Comparison of ENCODE assay signal across 13 mouse cellular contexts in genomic region chr7:80077801-80078200, GRCm38 (mm10). TPM values are rescaled to one million over a fixed set of nuclear protein-coding genes. Genes with fewer than 3 reads are reported as not detected.
DNase-seq lines count a peak whose midpoint lies in the region; ATAC-seq and TF ChIP-seq lines count a peak whose summit lies in the region.
"Had no signal": no experiment of that assay in that cellular context is flagged by ENCODE, and none has a peak within 500 bp of the region (broad histone marks: within the 10 kb centered on the region; RNA-seq: fewer than 3 reads in every experiment).

No protein-coding gene starts in this region.

- peak; percentile 32; the same call in 1 of the 2 replicates for ATAC-seq in intestine, postnatal 0 days
- 0 out of 2 replicates have a peak, but pooled peaks have one; percentile 3 for ATAC-seq in lung, embryonic 16.5 days (ENCODE audit: low read depth)
- ATAC-seq: activated CD4-positive, CD25-positive, alpha-beta regulatory T cell, adult 4 months; forebrain, postnatal 0 days had no signal

- peaks cover 20% of the 10 kb centered on the region for H3K36me3 ChIP-seq in heart, embryonic 10.5 days
- peaks cover 20% of the 10 kb centered on the region for H3K36me3 ChIP-seq in embryonic facial prominence, embryonic 10.5 days (replicated peaks)
- peaks cover 19% of the 10 kb centered on the region; the same call in 1 of the 2 replicates for H3K36me3 ChIP-seq in intestine, postnatal 0 days (ENCODE audit: control insufficient read depth, insufficient read depth)
- H3K36me3 ChIP-seq in lung, embryonic 16.5 days (ENCODE audit: control insufficient read depth, insufficient read depth, low read length): peaks cover 11% of the 10 kb centered on the region
- peaks cover 20% of the 10 kb centered on the region for H3K36me3 ChIP-seq in limb, embryonic 10.5 days

- no peak overlapping the region for H3K9ac ChIP-seq in intestine, postnatal 0 days (ENCODE audit: low read depth, low read length)
- H3K9ac ChIP-seq in lung, embryonic 16.5 days (ENCODE audit: low read length): no peak overlapping the region

- peaks cover 91% of the 10 kb centered on the region for H3K4me1 ChIP-seq in heart, embryonic 10.5 days
- H3K4me1 ChIP-seq in embryonic facial prominence, embryonic 10.5 days: peaks cover 73% of the 10 kb centered on the region
- peaks cover 23% of the 10 kb centered on the region for H3K4me1 ChIP-seq in intestine, postnatal 0 days (replicated peaks; ENCODE audit: control insufficient read depth, insufficient read depth, low read length)
- H3K4me1 ChIP-seq in lung, embryonic 16.5 days (replicated peaks; ENCODE audit: control insufficient read depth, insufficient read depth, low read length): peaks cover 56% of the 10 kb centered on the region
- H3K4me1 ChIP-seq in cerebellum, adult 2 months (ENCODE audit: control insufficient read depth, insufficient read depth, low read length): peaks cover 15% of the 10 kb centered on the region
- peaks cover 59% of the 10 kb centered on the region for H3K4me1 ChIP-seq in limb, embryonic 10.5 days

- whole genome bisulfite sequencing in heart, embryonic 10.5 days: 75% methylated on average over 9 of the region's 9 CpGs
- 81% methylated on average over 9 of the region's 9 CpGs for WGBS in embryonic facial prominence, embryonic 10.5 days
- WGBS in intestine, postnatal 0 days: 36% methylated on average over 9 of the region's 9 CpGs
- 32% methylated on average over 9 of the region's 9 CpGs for WGBS in lung, embryonic 16.5 days
- WGBS in cerebellum, adult 2 months: 88% methylated on average over 9 of the region's 9 CpGs
- 91% methylated on average over 9 of the region's 9 CpGs for WGBS in limb, embryonic 10.5 days

- H3K4me3 ChIP-seq in heart, embryonic 10.5 days: no peak overlapping the region
- no peak overlapping the region for H3K4me3 ChIP-seq in embryonic facial prominence, embryonic 10.5 days
- no peak overlapping the region for H3K4me3 ChIP-seq in intestine, postnatal 0 days (ENCODE audit: low read depth, low read length)
- no peak overlapping the region for H3K4me3 ChIP-seq in lung, embryonic 16.5 days (ENCODE audit: low read length)
- H3K4me3 ChIP-seq in cerebellum, adult 2 months (replicated peaks; ENCODE audit: insufficient read depth, low read depth, low read length): no peak overlapping the region
- H3K4me3 ChIP-seq in limb, embryonic 10.5 days: no peak overlapping the region

- DNase-seq in heart, embryonic 10.5 days (ENCODE audit: low spot score): no peak
- no peak for DNase-seq in heart, postnatal 36 days
- no peak for DNase-seq in embryonic facial prominence, embryonic 10.5 days (ENCODE audit: low spot score)
- DNase-seq in neural tube, embryonic 10.5 days (ENCODE audit: extremely low spot score, low spot score): no peak
- DNase-seq in cerebellum, adult 2 months: no peak
- DNase-seq in limb, embryonic 10.5 days (ENCODE audit: low spot score): no peak
- DNase-seq: cerebellum, postnatal 36 days; forebrain, postnatal 0 days; thymus, adult 2 months had no signal

- intact Hi-C loops in heart, postnatal 36 days (cut with DNase I): loop anchor here (1.0 to 2.0 kb wide), 3 partner anchors 17 to 49 kb away; no protein-coding TSS in a partner anchor

- H3K27ac ChIP-seq in heart, embryonic 10.5 days: peak overlapping the region; percentile 92
- H3K27ac ChIP-seq in embryonic facial prominence, embryonic 10.5 days (replicated peaks): peak overlapping the region; percentile 45
- H3K27ac ChIP-seq in intestine, postnatal 0 days (ENCODE audit: low read depth, low read length): no peak overlapping the region; the same call in 1 of the 2 replicates
- H3K27ac ChIP-seq in lung, embryonic 16.5 days (ENCODE audit: low read length): peak overlapping the region; percentile 80
- H3K27ac ChIP-seq in cerebellum, adult 2 months (ENCODE audit: insufficient read depth, low read length): no peak overlapping the region
- no peak overlapping the region; the same call in 1 of the 2 replicates for H3K27ac ChIP-seq in limb, embryonic 10.5 days

- no peaks in the 10 kb centered on the region for H3K27me3 ChIP-seq in heart, embryonic 10.5 days (ENCODE audit: insufficient read depth, poor library complexity, severe bottlenecking)
- H3K27me3 ChIP-seq in embryonic facial prominence, embryonic 10.5 days (replicated peaks; ENCODE audit: low read depth, poor library complexity, severe bottlenecking): no peaks in the 10 kb centered on the region
- no peaks in the 10 kb centered on the region for H3K27me3 ChIP-seq in intestine, postnatal 0 days (replicated peaks; ENCODE audit: control insufficient read depth, insufficient read depth, low read length)
- no peaks in the 10 kb centered on the region for H3K27me3 ChIP-seq in lung, embryonic 16.5 days (ENCODE audit: control insufficient read depth, insufficient read depth, low read depth, low read length)
- no peaks in the 10 kb centered on the region for H3K27me3 ChIP-seq in cerebellum, adult 2 months (ENCODE audit: control insufficient read depth, insufficient read depth, low read length)
- no peaks in the 10 kb centered on the region for H3K27me3 ChIP-seq in limb, embryonic 10.5 days (ENCODE audit: low read depth, poor library complexity, severe bottlenecking)
- H3K27me3 ChIP-seq: CH12.LX had no signal

- H3K9me3 ChIP-seq in heart, embryonic 10.5 days: no peaks in the 10 kb centered on the region
- H3K9me3 ChIP-seq in embryonic facial prominence, embryonic 10.5 days: no peaks in the 10 kb centered on the region
- no peaks in the 10 kb centered on the region for H3K9me3 ChIP-seq in intestine, postnatal 0 days (ENCODE audit: control insufficient read depth)
- H3K9me3 ChIP-seq in lung, embryonic 16.5 days (ENCODE audit: control insufficient read depth, low read length): no peaks in the 10 kb centered on the region
- no peaks in the 10 kb centered on the region for H3K9me3 ChIP-seq in limb, embryonic 10.5 days (replicated peaks)

- no peak for TF ChIP-seq CTCF in intestine, postnatal 0 days (IDR thresholded peaks at IDR 0.05; ENCODE audit: low read depth)
- TF ChIP-seq CTCF in cerebellum, adult 2 months (IDR thresholded peaks at IDR 0.05; ENCODE audit: borderline replicate concordance, insufficient read depth, low read depth, low read length): no peak

- no peak overlapping the region for H3K4me2 ChIP-seq in intestine, postnatal 0 days (replicated peaks; ENCODE audit: low read depth)
- no peak overlapping the region for H3K4me2 ChIP-seq in lung, embryonic 16.5 days (ENCODE audit: low read depth, low read length)

- no peak for TF ChIP-seq POLR2A in cerebellum, adult 2 months (IDR thresholded peaks at IDR 0.05; ENCODE audit: borderline replicate concordance, insufficient read depth, low read length)

RNA-seq across cellular contexts. Expression of gene Idh2, which starts 37.4 kb away (rescaled TPM):
- 830 and 1,266 TPM in 2 replicates for polyA plus RNA-seq in heart, embryonic 10.5 days (2016; fragmentation: Nextera tagmentation; extraction: Ambion mirVana)
- 1,000 to 10,000 TPM; 1,714 to 2,029 TPM for total RNA-seq in heart, postnatal 36 days (2021)
- 522 and 534 TPM in 2 replicates for polyA plus RNA-seq in embryonic facial prominence, embryonic 10.5 days (2016; fragmentation: Nextera tagmentation; extraction: Ambion mirVana)
- polyA plus RNA-seq in intestine, postnatal 0 days (2015; fragmentation: Nextera tagmentation; extraction: Ambion mirVana): 185 and 190 TPM in 2 replicates
- polyA plus RNA-seq in lung, embryonic 16.5 days (2015; fragmentation: Nextera tagmentation; extraction: Ambion mirVana): 671 and 680 TPM in 2 replicates
- polyA plus RNA-seq in cerebellum, adult 2 months (2012; rRNA removed): 77.9 and 84.0 TPM in 2 replicates
- polyA plus RNA-seq in limb, embryonic 10.5 days (2016; fragmentation: Nextera tagmentation; extraction: Ambion mirVana): 533 and 582 TPM in 2 replicates

RNA-seq across cellular contexts. Expression of gene Zfp710, which starts 53.2 kb away (rescaled TPM):
- polyA plus RNA-seq in heart, embryonic 10.5 days (2016; fragmentation: Nextera tagmentation; extraction: Ambion mirVana): 14.8 and 20.8 TPM in 2 replicates
- 10 to 100 TPM; 27.4 to 28.0 TPM for total RNA-seq in heart, postnatal 36 days (2021)
- 21.5 and 25.2 TPM in 2 replicates for polyA plus RNA-seq in embryonic facial prominence, embryonic 10.5 days (2016; fragmentation: Nextera tagmentation; extraction: Ambion mirVana)
- 8.5 and 9.4 TPM in 2 replicates for polyA plus RNA-seq in intestine, postnatal 0 days (2015; fragmentation: Nextera tagmentation; extraction: Ambion mirVana)
- 17.7 and 18.6 TPM in 2 replicates for polyA plus RNA-seq in lung, embryonic 16.5 days (2015; fragmentation: Nextera tagmentation; extraction: Ambion mirVana)
- 10.9 and 11.0 TPM in 2 replicates for polyA plus RNA-seq in cerebellum, adult 2 months (2012; rRNA removed)
- 19.4 and 19.7 TPM in 2 replicates for polyA plus RNA-seq in limb, embryonic 10.5 days (2016; fragmentation: Nextera tagmentation; extraction: Ambion mirVana)

Comparison
In these comparisons a context has a peak if more than half of its experiments do, and no peak if none do; other contexts are left out.
1. H3K27ac ChIP-seq: peak in heart, embryonic 10.5 days (single experiment), embryonic facial prominence, embryonic 10.5 days (single experiment) and lung, embryonic 16.5 days (single experiment); none in intestine, postnatal 0 days (single experiment), cerebellum, adult 2 months (single experiment) and limb, embryonic 10.5 days (single experiment).